Mouse (Mus musculus): Measurements from ENCODE around the gene Hc. TPM values are rescaled to one million over a fixed set of nuclear protein-coding genes. Genes with fewer than 3 reads are reported as not detected.

Gene Hc
- polyA plus RNA-seq, 1 experiment: 168 TPM

GRCm38 (mm10) chr2:34962893-34963292, 98.3 kb downstream of the Hc start:
- no peak for DNase-seq
- TF ChIP-seq POLR2A (IDR thresholded peaks at IDR 0.05; ENCODE audit: borderline replicate concordance, extremely low read depth, low read depth, low read length) (no peak), CTCF (IDR thresholded peaks at IDR 0.05; ENCODE audit: insufficient read depth, low read length) (no peak)
- WGBS: 40% methylated on average over 9 of the region's 9 CpGs
- Histone ChIP-seq H3K4me3 (replicated peaks; ENCODE audit: extremely low read depth, low read depth, low read length) (peak overlapping the region; percentile 6), H3K4me1 (ENCODE audit: control insufficient read depth, insufficient read depth, low read length) (no peaks in the 10 kb centered on the region; the same call in 1 of the 2 replicates)

GRCm38 (mm10) chr2:34962211-34962610, 99.0 kb downstream of the Hc start:
- no peak for TF ChIP-seq CTCF (IDR thresholded peaks at IDR 0.05; ENCODE audit: insufficient read depth, low read length)
- no peak for TF ChIP-seq POLR2A (IDR thresholded peaks at IDR 0.05; ENCODE audit: borderline replicate concordance, extremely low read depth, low read depth, low read length)
- WGBS: 52% methylated on average over 2 of the region's 2 CpGs
- H3K4me3 ChIP-seq (replicated peaks; ENCODE audit: extremely low read depth, low read depth, low read length): no peak overlapping the region
- H3K4me1 ChIP-seq (ENCODE audit: control insufficient read depth, insufficient read depth, low read length): no peaks in the 10 kb centered on the region; the same call in 1 of the 2 replicates
- DNase-seq: no peak

GRCm38 (mm10) chr2:34961481-34962036, 99.7 kb downstream of the Hc start, which contains the start of gene Traf1:
Gene Traf1, minus strand, starts transcription at chr2:34961772.
- peak; percentile 76 for DNase-seq
- no peaks in the 10 kb centered on the region; the same call in 1 of the 2 replicates for H3K4me1 ChIP-seq (ENCODE audit: control insufficient read depth, insufficient read depth, low read length)
- WGBS: 2% methylated on average over 20 of the region's 20 CpGs
- peak within 1 kb of the TSS; percentile 68 for H3K4me3 ChIP-seq (replicated peaks; ENCODE audit: extremely low read depth, low read depth, low read length)
- TF ChIP-seq CTCF (IDR thresholded peaks at IDR 0.05; ENCODE audit: insufficient read depth, low read length): no peak
- TF ChIP-seq POLR2A (IDR thresholded peaks at IDR 0.05; ENCODE audit: borderline replicate concordance, extremely low read depth, low read depth, low read length): peak; percentile 41; the same call in 1 of the 2 replicates

GRCm38 (mm10) chr2:34960966-34961365, 100.3 kb downstream of the Hc start:
- H3K4me3 ChIP-seq (replicated peaks; ENCODE audit: extremely low read depth, low read depth, low read length): peak overlapping the region; percentile 68
- H3K4me1 ChIP-seq (ENCODE audit: control insufficient read depth, insufficient read depth, low read length): no peaks in the 10 kb centered on the region; the same call in 1 of the 2 replicates
- no peak for DNase-seq
- WGBS: 52% methylated on average over 6 of the region's 6 CpGs
- TF ChIP-seq POLR2A (IDR thresholded peaks at IDR 0.05; ENCODE audit: borderline replicate concordance, extremely low read depth, low read depth, low read length): no peak
- TF ChIP-seq CTCF (IDR thresholded peaks at IDR 0.05; ENCODE audit: insufficient read depth, low read length): no peak

- peak; percentile 42 for DNase-seq
- H3K4me3 ChIP-seq (replicated peaks; ENCODE audit: extremely low read depth, low read depth, low read length): peak overlapping the region; percentile 20
- 61% methylated on average over 5 of the region's 5 CpGs for WGBS
- no peak for TF ChIP-seq POLR2A (IDR thresholded peaks at IDR 0.05; ENCODE audit: borderline replicate concordance, extremely low read depth, low read depth, low read length)
- no peak for TF ChIP-seq CTCF (IDR thresholded peaks at IDR 0.05; ENCODE audit: insufficient read depth, low read length)
- no peaks in the 10 kb centered on the region; the same call in 1 of the 2 replicates for H3K4me1 ChIP-seq (ENCODE audit: control insufficient read depth, insufficient read depth, low read length)
Measured at GRCm38 (mm10) chr2:34960466-34960865, 100.8 kb downstream of the Hc start.

- 81% methylated on average over 7 of the region's 7 CpGs for WGBS
- TF ChIP-seq CTCF (IDR thresholded peaks at IDR 0.05; ENCODE audit: insufficient read depth, low read length) (no peak), POLR2A (IDR thresholded peaks at IDR 0.05; ENCODE audit: borderline replicate concordance, extremely low read depth, low read depth, low read length) (no peak)
- no peaks in the 10 kb centered on the region; the same call in 1 of the 2 replicates for H3K4me1 ChIP-seq (ENCODE audit: control insufficient read depth, insufficient read depth, low read length)
- DNase-seq: no peak
- no peak overlapping the region for H3K4me3 ChIP-seq (replicated peaks; ENCODE audit: extremely low read depth, low read depth, low read length)
Measured at GRCm38 (mm10) chr2:34958582-34958981, 102.7 kb downstream of the Hc start.

GRCm38 (mm10) chr2:34958036-34958435, 103.2 kb downstream of the Hc start:
- Histone ChIP-seq H3K4me1 (ENCODE audit: control insufficient read depth, insufficient read depth, low read length) (no peaks in the 10 kb centered on the region; the same call in 1 of the 2 replicates), H3K4me3 (replicated peaks; ENCODE audit: extremely low read depth, low read depth, low read length) (no peak overlapping the region)
- TF ChIP-seq CTCF (IDR thresholded peaks at IDR 0.05; ENCODE audit: insufficient read depth, low read length) (no peak), POLR2A (IDR thresholded peaks at IDR 0.05; ENCODE audit: borderline replicate concordance, extremely low read depth, low read depth, low read length) (no peak)
- 53% methylated on average over 7 of the region's 7 CpGs for WGBS
- no peak for DNase-seq

- DNase-seq: no peak
- Histone ChIP-seq H3K4me1 (ENCODE audit: control insufficient read depth, insufficient read depth, low read length) (no peaks in the 10 kb centered on the region; the same call in 1 of the 2 replicates), H3K4me3 (replicated peaks; ENCODE audit: extremely low read depth, low read depth, low read length) (no peak overlapping the region)
- 76% methylated on average over 1 of the region's 1 CpGs for WGBS
- TF ChIP-seq CTCF (IDR thresholded peaks at IDR 0.05; ENCODE audit: insufficient read depth, low read length) (no peak), POLR2A (IDR thresholded peaks at IDR 0.05; ENCODE audit: borderline replicate concordance, extremely low read depth, low read depth, low read length) (no peak)
Measured at GRCm38 (mm10) chr2:34957405-34957804, 103.8 kb downstream of the Hc start.

- Histone ChIP-seq H3K4me1 (ENCODE audit: control insufficient read depth, insufficient read depth, low read length) (no peaks in the 10 kb centered on the region; the same call in 1 of the 2 replicates), H3K4me3 (replicated peaks; ENCODE audit: extremely low read depth, low read depth, low read length) (no peak overlapping the region)
- 63% methylated on average over 5 of the region's 5 CpGs for WGBS
- TF ChIP-seq CTCF (IDR thresholded peaks at IDR 0.05; ENCODE audit: insufficient read depth, low read length) (no peak), POLR2A (IDR thresholded peaks at IDR 0.05; ENCODE audit: borderline replicate concordance, extremely low read depth, low read depth, low read length) (no peak)
- DNase-seq: no peak
Measured at GRCm38 (mm10) chr2:34956941-34957340, 104.3 kb downstream of the Hc start.

- TF ChIP-seq CTCF (IDR thresholded peaks at IDR 0.05; ENCODE audit: insufficient read depth, low read length) (no peak), POLR2A (IDR thresholded peaks at IDR 0.05; ENCODE audit: borderline replicate concordance, extremely low read depth, low read depth, low read length) (no peak)
- no peak for DNase-seq
Measured at GRCm38 (mm10) chr2:34954344-34954743, 106.9 kb downstream of the Hc start.

More at GRCm38 (mm10) chr2:34954344-34954743, 106.9 kb downstream of the Hc start:
- Histone ChIP-seq H3K4me1 (ENCODE audit: control insufficient read depth, insufficient read depth, low read length) (no peaks in the 10 kb centered on the region; the same call in 1 of the 2 replicates), H3K4me3 (replicated peaks; ENCODE audit: extremely low read depth, low read depth, low read length) (no peak overlapping the region)
